Mouse (Mus musculus) fibroblast of lung, adult 2 months (primary cell): Measurements from ENCODE around the gene Zfpm1.

Source experiments
- DNase-seq: peaks from one replicate; pipeline ENCODE4 v3.0.0-alpha.2; 2011; ENCODE audit warnings: low read depth

Gene Zfpm1

DNA sequence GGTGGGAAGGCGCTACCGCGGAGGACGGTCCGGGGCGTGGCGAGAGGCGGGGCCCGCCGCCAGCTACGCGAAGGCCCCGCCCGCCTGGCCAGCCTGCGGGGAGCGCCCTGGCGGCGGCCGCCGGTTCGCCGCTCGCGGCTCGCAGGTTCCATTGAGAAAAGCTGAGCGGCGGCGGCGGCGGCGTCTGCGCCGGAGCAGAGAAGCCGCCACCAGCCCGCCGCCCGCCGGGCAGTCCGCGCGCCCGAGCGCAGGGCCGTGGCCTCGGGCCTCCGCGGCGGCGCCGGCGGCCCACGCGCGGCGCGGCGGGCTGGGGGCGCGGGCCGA lies at the start of gene Zfpm1:
TSS of gene Zfpm1 (plus strand) at position 107 of the 324 bp plus-strand sequence.
- no peak for DNase-seq

- no peak for DNase-seq
Observed at GRCm38 (mm10) chr8:122234055-122234454, 47.9 kb upstream of the Zfpm1 start.

DNA sequence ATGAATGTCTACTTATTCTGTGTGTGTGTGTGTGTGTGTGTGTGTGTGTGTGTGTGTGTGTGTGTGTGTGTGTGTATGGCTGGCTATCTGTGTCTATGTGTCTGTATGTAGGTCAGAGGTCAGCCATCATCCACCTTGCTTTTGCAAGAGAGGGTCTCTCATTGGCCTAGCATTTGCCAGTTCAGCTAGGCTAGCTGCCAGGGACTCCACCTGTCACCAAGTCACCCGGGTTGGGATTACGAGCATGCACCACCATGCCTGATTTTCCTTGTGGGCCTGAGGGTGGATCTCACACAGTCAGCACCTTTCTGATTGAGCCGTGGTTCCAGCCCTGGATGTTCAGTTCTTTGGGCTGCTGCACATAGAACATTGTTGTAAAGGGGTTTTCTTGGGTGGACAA lies 45.4 kb upstream of the Zfpm1 start:
- DNase-seq: no peak

DNA sequence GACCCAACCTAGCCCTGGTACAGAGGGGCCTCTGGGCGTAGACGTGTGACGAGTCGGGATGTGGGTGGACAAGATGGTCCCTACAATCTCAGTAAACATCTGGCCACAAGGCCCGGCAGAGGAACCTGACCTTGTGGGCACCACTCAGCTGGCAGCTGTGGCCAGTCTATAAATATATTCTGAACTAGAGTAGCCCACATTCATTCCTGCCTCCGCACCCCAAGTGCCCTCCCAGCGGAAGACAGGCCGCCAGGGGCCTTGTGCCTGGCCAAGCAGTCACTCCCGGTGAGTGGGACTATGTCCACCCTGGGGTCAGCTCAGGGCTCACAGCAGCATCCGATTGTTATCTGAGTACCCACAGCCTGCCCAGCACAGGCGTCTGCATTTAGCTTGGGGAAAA lies 43.7 kb upstream of the Zfpm1 start:
- DNase-seq: no peak

DNA sequence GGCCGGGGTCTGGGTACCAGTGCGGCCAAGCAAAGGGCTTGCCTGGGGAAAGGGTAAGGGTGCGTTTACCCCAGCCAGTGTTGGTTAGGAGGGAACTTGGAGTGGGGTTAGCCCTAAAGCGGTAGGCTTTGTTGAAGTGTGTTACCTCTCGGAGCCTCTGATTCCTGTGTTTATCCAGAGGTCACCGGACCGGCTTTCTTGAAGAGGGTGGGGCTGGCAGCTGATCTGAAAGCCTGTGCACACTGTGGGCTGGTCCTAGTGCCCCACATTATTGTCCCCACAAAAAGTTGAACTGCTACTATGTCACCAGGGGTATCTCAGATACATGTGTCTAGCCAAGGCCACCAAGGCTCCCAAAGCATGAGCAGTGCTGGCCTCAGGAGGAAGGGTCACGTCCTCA lies 43.2 kb upstream of the Zfpm1 start:
- no peak for DNase-seq

DNA sequence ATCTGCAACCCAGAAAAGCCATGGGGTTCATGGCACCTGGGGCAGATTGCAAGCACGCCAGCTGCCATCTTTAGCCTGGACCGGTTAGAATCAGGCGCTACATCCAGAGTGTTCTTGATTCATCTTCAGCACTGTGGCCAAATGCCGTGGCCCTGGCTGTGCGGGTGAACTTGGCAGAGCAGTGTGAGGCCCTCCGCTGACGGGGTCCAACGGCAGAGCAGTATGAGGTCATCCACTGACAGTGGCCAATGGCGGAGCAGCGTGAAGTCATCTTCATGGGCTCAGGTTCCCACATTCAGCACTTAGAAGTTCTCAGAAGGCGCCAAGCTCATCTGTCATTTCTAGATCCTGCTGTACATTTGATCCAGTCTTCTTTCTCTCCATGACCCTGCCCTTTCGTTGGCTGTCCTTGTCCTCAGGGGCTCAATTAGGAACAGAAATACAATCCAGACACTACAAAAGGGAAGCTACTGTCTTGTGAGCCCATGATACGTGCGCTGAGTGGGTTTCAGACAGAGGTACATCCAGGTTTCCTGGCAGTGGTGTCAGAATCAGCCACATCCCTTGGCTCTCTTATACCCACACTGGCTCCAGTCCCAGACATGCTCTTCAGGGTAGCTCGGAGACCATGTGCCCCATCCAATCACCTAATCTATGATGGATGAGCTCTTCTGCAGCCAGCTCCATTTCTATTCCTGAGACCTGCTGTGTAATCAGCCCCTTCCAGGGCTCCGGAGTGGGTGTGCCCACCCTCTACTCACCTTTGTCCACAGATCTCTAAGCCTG lies 41.5 kb upstream of the Zfpm1 start:
- DNase-seq: no peak

DNA sequence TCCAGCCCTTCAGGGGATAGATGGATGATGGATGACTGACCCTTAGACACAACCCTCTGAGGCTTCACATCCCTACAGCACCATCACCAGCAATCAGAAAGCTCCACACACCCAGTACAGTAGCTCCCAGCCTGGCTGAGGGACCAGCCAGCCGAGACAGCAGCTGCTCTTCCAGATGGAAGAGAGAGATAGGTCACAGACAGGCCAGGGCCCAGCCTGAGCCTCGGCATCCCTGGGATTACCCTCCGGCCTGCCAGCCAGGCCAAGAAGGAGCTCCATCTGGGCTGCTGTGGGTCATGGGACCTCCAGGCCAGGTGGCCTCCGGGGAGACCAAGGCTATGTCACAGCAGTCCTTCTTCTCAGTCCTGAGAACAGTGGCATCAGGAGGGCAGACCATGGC lies 38.6 kb upstream of the Zfpm1 start:
- DNase-seq: no peak

- no peak for DNase-seq
Observed at GRCm38 (mm10) chr8:122245161-122245560, 36.8 kb upstream of the Zfpm1 start.

- no peak for DNase-seq
Observed at GRCm38 (mm10) chr8:122246257-122247211, 35.4 kb upstream of the Zfpm1 start.

DNA sequence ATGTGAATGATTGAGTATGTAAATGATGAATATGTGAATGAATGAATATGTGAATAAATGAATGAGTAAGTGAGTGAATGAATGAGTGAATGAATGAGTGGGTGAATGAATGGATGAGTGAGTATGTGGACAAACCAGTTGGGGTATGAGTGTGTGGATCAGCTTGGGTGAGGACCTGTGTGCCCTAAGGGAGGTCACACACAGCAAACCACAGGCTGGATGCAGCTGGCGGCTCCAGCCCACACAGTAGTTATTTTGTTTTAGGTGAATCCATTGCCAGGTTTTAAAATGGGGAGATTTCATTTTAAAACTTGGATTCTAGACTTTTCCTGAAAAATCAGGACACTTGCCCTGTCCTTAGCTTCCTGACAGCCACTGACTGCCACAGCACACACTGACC lies 30.2 kb upstream of the Zfpm1 start:
- DNase-seq: no peak

- DNase-seq: no peak
Observed at GRCm38 (mm10) chr8:122252366-122252765, 29.6 kb upstream of the Zfpm1 start.

DNA sequence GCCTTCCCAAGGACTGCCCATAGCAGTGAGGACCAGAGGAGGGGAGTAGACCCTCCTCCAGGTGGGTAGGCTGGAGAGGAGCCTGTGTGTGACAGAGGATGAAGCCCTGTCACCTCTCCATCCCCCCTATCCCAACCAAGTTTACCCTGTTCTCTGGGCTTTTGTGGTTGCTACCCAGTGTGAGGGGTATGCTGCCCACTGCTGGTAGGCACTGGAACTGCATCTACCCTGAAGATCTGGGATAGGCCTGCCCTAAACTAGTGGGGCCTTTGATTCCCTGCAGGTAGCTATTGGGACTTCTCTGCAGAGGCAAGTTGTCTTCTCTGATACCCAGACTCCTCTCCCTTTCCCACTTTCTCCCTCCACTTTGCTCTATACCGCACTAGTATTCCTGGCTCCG lies 22.6 kb upstream of the Zfpm1 start:
- DNase-seq: no peak

GRCm38 (mm10) chr8:122260755-122261154 lies 21.2 kb upstream of the Zfpm1 start:
- no peak for DNase-seq

GRCm38 (mm10) chr8:122262835-122263234 lies 19.1 kb upstream of the Zfpm1 start:
- no peak for DNase-seq

DNA sequence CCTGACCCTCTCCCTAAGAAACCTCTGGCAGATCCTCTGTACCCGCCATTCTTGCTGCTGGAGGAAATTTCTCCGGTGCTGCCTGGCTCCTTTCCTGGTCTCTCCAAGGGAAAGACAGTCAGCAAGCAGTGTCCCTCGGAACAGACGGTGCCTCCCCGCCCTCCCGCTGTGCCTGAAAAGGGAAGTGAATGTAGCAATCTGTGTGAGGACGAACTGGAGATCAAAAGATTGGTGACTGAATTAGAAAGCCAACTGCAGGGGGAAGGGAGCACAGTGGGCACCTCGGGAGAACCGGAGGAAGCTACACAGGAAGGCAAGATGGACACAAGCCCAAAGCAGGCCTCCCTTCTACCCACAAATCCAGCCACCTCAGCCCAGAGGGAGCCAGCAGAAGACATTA lies 17.7 kb upstream of the Zfpm1 start:
- DNase-seq: no peak

DNA sequence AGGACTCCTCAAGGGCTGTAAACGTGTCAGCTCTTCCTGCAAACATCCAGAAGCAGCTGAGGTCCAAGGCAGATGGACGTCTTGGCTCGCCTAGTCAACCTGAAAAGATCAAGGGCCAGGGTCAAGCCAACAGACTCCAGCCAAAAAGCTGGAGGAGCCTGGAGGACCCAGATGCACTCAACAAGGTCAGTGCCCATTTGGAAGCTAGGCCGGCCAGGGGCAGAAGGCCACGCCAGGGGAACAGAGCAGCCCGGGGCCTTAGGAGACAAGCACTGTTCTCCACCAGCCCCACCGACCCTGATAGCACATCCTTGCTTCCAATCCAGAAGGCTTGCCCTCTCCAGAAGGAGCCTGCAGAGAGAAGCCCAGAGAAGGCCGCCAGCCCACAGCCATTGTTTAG lies 16.4 kb upstream of the Zfpm1 start:
- DNase-seq: no peak

DNA sequence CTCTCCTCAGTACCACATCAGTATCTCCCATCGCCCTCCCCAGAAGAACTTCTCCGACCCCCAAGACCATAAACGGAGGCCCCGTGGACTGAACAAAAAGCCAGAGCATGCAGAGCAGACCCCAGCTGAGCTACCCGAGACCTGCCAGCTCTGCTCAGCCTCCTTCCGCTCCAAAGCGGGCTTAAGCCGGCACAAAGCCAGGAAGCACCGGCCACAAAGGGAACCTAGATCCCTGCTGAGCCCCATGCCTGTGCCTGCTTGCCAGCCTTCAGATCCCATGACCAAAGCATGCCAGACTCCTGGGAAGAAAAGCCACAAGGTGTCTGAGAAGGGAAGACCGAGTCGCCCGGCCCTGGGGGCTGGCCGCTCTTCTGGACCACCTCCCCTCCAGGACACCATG lies 15.1 kb upstream of the Zfpm1 start:
- no peak for DNase-seq

GRCm38 (mm10) chr8:122268861-122269260 lies 13.1 kb upstream of the Zfpm1 start:
- no peak for DNase-seq

GRCm38 (mm10) chr8:122269404-122269803 lies 12.5 kb upstream of the Zfpm1 start:
- DNase-seq: no peak

DNA sequence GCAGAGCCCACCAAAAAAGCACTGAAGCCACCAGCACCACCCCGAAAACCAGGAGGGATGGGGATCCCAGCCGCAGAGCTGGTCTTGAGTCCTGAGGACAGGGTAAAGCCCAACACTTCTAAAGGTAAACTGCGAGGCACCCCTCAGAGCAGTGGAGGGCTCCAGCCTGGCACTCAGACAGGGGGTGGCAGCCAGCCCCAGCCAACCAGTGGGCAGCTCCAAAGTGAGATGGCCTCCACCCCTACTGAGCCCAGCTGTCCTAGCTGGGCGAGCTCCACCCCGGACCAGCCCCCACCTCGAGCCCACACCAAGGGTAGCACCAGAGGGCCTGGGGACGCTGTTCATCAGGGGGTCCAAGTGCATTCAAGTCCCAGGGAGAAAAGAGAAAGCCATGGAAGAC lies 11.4 kb upstream of the Zfpm1 start:
- no peak for DNase-seq

DNA sequence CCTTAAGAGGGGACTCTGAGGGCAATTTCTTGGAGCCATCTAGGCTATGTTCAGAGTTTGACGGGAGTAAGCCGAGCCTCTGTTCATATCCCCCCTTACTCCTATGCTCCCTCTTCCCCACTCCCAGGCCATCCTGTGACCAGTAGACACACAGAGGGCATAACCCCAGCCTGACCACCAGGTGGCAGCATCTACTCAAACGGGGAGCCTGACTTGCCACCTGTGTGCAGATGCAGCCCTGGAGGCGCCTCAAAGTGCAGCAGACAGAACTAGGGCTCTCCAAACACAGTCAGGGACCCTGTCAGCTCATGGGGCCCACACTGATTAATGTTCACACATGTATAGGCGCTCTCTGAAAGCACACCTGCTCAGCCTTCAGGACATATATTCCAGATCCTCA lies 8.8 kb upstream of the Zfpm1 start:
- DNase-seq: no peak

- DNase-seq: no peak
Observed at GRCm38 (mm10) chr8:122273826-122274225, 8.1 kb upstream of the Zfpm1 start.

GRCm38 (mm10) chr8:122274651-122275391 lies 7.1 kb upstream of the Zfpm1 start:
- no peak for DNase-seq
